Mouse (Mus musculus) spleen, adult 2 months (tissue): ENCODE results near the gene Vash1.

Source experiments
- CTCF ChIP-seq: fragments of 200-500 bp; IDR thresholded peaks from 2 replicates; pipeline ENCODE4 v1.5.1; 2011; ENCODE audit warnings: mild to moderate bottlenecking, inconsistent platforms; ENCODE audit not compliant: insufficient read depth, insufficient read length, insufficient replicate concordance; ENCODE audit errors: extremely low read depth
- POLR2A ChIP-seq: fragments of 200-500 bp; IDR thresholded peaks from 2 replicates; pipeline ENCODE4 v1.6.1; 2011; ENCODE audit warnings: low read depth, low read length, inconsistent platforms

- TF ChIP-seq CTCF: no peak
- no peak for TF ChIP-seq POLR2A
These were observed 9.0 kb downstream of the Vash1 start for GRCm38 (mm10) chr12:86687445-86687955.
